Mouse (Mus musculus) bone marrow, adult 2 months (tissue): ENCODE results near the gene H2-T3.

Source experiments
- CTCF ChIP-seq: fragments of 200-500 bp; IDR thresholded peaks from 2 replicates; pipeline ENCODE4 v1.5.1; 2011; ENCODE audit warnings: low read length, control low read depth; ENCODE audit not compliant: control insufficient read depth, insufficient read depth
- POLR2A ChIP-seq: fragments of 200-500 bp; IDR thresholded peaks from 2 replicates; pipeline ENCODE4 v1.6.1; 2011; ENCODE audit warnings: low read depth, mild to moderate bottlenecking, control low read depth, low read length, borderline replicate concordance; ENCODE audit not compliant: control insufficient read depth

DNA sequence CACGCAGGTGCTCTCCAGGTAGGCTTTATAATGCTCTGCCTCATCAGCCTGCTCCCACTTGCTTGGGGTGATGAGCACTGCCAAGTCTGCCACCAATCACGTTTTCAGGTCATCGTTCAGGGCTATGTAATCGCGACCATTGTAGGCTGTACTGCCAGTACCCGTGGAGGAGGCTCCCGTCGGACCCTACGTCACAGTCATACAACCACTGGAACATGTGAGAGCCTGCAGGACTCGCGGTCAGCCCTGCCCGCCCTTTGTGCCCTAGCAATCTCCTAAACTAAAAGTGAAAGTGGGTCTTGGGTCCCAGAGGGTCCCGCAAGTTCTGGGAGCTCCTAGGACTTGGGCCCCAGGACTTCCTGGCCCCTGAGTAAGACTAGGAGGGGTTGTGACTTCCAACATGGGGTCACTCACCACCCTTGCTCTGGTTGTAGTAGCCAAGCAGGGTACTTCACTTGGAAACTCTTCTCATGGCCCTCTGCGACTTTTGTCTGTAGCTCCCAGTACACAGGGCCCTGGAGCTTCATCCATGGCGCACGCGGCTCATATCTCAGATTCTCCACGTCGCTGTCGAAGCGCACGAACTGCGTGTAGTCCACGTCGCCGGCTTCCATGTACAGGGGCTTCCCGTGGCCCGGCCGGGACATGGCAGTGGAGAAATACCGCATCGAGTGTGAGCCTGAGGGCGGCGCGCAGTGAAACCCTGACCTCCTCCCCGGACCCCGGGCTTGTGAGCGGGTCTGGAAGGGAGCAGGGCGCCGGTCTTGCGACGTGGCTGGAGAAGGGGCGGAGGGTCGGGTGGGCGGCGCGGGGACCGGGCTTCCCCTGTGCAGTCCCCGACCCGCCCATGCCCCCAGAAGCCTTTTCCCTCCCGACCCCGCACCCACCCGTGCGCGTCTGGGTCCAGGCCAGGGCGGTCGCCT, 28.7 kb downstream of the H2-T3 start:
- TF ChIP-seq CTCF (no peak), POLR2A (no peak)
